Comparison of ENCODE assay signal across 13 mouse cellular contexts in genomic region chr2:79797444-79797843, GRCm38 (mm10).
"Had no signal": no experiment of that assay in that cellular context is flagged by ENCODE, and none has a peak within 500 bp of the region (broad histone marks: within the 10 kb centered on the region; RNA-seq: fewer than 3 reads in every experiment).

No protein-coding gene starts in this region.

- H3K27ac ChIP-seq: midbrain, embryonic 12.5 days; neural tube, embryonic 13.5 days; stomach, embryonic 15.5 days; stomach, postnatal 0 days had no signal

- H3K9ac ChIP-seq: lung, embryonic 14.5 days; midbrain, embryonic 12.5 days; neural tube, embryonic 13.5 days; stomach, embryonic 15.5 days had no signal

- H3K27me3 ChIP-seq: midbrain, embryonic 12.5 days; neural tube, embryonic 13.5 days; stomach, embryonic 15.5 days had no signal

- H3K9me3 ChIP-seq: midbrain, embryonic 12.5 days; neural tube, embryonic 13.5 days; stomach, embryonic 15.5 days had no signal

- DNase-seq: lung, adult 18-20 months; lung, embryonic 14.5 days; lung, postnatal 10 days; lung, postnatal 4 days; midbrain, embryonic 14.5 days; right cerebral cortex, postnatal 14 days; thymus, adult 2 months; thymus, postnatal 25 days; thymus, postnatal 4 days had no signal

- H3K4me3 ChIP-seq: midbrain, embryonic 12.5 days; neural tube, embryonic 13.5 days; stomach, embryonic 15.5 days had no signal

- H3K4me1 ChIP-seq: stomach, embryonic 15.5 days had no signal

- H3K4me2 ChIP-seq: lung, embryonic 14.5 days; midbrain, embryonic 12.5 days; neural tube, embryonic 13.5 days; stomach, embryonic 15.5 days had no signal

- H3K36me3 ChIP-seq: midbrain, embryonic 12.5 days; neural tube, embryonic 13.5 days; stomach, embryonic 15.5 days had no signal
